Mouse (Mus musculus) lung, postnatal 4 days (tissue): ENCODE data around the gene 1700088E04Rik.

Experiments
- DNase-seq, 2 experiments: peaks; one replicate each; pipeline ENCODE4 v3.0.0; 2021

The 1700088E04Rik gene

DNA sequence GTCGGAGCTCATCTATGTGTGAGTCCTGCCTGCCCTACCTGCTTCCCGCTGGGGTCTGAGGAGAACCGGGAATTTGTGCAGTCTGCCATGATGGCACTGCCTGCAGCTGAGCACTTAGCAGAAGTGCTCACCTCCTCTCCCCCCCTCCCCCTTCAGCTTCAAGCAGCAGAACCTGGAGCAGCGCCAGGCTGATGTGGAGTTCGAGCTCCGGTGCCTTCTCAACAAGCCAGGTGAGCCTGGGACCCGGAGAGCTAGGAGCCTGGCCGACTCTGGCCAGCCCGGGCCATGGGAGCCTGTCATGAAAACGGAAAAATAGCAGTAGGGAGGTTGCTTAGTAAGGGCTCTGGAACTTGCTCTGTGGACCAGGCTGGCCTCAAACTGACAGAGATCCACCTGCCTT, 10.3 kb downstream of the 1700088E04Rik start:
- DNase-seq = peak; percentile 59 to 77

GRCm38 (mm10) chr15:79129311-79129710, 11.7 kb downstream of the 1700088E04Rik start:
- no peak for DNase-seq

DNA sequence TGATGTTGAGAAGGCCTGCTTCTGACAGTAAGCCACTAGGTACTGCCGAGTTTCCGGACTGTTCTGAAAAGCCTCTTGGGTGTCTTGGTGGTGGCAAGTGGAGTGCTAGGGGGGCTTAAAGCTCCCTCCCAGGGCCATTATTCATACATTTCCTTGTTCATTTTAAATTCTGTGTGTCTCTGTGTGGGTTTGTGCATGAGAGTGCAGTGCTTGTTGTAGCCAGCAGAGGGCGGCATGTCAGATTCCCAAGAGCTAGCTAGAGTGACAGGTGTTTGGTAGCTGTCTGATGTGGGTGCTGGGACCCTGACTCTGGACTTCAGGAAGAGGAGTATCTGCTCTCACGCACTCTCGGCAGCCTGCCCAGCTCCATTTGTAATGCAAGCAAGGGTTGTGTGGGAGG, 12.8 kb downstream of the 1700088E04Rik start:
- DNase-seq = no peak

DNA sequence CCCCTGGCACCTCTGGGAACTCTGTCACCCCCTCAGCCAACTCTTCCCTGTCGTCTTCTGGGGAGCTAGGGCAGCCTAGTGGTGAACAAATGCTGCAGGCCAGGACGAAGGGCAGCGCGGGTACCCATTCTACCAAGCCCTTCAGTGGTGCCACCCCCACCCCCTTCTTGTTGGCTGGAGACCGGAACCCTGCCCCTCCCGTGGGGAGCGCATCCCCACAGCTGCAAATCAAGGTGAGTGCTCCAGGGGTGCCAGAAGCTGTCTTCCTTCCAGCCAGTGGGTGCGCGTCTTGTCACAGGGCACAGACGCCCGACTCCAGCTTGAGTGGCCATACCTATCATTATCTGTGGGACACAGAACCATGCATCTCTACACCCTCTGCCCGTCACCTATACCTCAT, 14.0 kb downstream of the 1700088E04Rik start:
- no peak for DNase-seq

DNA sequence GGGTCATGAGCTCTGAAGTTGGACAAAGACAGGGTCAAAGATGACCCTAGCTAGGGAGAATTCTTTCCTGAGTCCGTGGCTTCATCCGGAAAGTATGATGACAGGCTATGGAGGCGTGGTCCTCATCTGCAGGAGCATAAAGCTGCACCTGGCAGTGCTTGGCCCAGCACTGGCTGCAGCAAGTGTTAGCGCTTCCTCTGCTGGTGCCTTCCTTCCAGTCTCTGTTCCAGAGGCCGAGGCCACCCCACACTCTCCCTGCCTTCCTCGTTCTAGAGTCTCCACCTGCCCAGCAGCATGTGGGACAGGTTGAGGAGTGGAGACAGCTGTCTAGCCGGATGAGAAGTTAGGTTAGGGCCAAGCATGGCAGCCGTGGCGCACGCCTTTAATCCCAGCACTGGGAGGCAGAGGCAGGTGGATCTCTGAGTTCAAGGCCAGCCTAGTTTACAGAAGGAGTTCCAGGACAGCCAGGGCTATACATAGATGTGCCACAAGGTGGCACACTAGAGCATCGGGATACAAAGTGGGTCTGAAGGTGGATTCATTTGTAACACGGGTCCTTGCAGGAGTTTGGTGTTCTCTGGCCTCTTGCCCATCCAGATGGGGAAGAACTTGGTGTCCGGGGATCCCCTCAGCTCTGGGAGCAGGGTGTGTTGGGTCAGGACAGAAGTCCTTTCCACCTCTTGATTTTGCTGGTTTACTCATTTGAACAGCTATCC, 14.7 kb downstream of the 1700088E04Rik start:
- peak in 1 of 2 experiments; percentile 70 for DNase-seq

DNA sequence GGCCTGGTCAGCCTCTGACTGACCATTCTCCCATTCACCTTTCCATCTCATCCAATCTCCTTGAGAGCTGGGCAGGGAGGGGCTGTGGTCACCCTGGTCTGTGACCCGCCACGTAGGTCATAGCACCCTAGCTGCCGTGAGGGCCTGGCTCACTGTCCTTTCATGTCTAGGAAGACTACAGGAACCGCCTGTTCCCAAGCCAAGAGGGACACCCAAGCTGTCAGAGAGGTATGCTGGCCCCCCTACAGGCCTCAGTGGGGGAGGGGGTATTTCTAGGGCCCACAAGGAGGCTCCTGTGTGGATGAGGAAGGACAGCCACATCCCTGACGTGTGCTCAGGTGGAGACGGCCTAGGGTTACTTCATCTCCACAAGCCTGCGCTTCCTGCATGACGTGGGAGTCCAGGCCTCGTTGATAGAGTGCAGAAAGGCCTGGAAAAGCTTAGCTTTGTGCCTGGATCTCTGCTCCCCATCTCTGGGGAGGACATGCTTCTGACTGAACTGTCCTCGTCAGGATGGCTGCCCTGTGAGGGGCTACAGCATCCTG, 16.6 kb downstream of the 1700088E04Rik start:
- DNase-seq = no peak

DNA sequence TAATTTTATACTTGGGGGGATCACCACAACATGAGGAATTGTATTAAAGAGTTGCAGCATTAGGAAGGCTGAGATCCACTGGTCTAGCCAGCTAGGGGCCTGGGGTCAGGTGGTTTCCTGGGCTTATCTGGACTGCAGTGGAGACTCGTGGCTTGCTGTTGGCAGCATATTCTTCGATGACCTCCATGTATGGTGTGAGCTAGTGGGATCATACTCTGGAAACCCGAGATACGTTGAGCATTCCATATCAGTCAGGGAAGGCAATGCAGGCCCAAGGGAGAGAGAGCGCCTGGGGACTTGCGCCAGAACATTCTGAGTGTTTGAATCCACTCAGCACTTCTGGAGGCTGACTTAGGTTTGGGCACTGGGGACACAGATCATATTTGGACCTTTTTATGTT, 17.3 kb downstream of the 1700088E04Rik start:
- no peak for DNase-seq

DNA sequence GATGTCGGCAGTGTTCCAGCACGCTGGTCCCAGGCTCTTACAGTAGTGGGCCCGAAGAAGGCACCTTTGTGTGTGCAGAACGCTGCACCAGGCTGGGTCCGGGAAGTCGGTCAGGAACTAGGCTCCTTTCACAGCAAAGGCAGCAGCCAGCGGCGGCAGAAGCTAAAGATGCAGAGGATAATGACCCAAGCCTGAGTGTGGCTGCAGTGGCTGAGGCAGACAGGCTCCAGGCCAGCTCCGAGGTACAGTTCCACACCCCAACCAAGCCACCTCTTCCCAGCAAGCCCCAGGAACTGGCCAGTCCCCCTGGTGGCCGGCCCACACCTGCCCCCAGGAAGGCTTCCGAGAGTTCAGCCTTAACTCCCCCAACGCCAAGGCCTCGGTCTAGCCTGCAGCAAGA, 18.5 kb downstream of the 1700088E04Rik start:
- DNase-seq = no peak

DNA sequence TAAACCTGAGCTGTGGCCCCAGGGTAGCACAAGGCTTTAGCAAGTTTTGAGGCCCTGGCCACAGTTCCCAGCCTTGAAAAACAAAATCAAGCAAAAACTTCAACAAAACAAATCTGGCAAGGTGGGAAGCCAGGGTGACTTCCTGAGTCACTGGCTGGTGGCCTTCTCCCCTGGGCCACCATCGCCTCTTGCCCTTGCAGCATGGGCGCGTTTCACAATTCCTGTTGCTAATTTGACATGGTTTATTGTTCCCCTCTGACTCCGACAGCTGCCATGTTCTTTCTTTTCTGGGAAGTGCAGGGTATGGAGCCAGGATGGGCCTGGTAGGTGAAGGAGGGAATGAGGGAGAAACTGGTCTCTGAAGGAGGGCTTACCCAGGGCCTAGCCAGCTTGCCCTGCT, 18.9 kb downstream of the 1700088E04Rik start:
- no peak for DNase-seq

DNA sequence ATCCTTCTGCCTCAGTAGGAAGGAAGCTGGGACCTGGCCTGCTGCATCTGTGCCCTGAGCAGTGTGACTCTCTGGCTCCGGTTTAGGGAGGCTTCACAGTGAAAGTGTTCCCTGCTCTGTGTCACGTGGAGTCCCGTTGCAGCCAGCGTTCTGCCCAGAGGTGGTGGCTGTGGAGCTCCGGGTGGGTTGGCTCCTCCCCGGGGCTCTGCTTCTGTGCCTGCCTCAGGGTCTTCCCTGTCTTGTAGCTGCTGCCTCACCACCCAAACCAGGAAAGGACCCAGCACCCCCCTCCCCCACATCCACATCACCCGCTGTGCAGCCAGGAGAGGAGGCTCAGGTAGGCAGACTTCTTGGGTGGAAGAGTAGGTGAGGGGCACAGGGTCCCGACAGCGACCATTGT, 21.6 kb downstream of the 1700088E04Rik start:
- no peak for DNase-seq

GRCm38 (mm10) chr15:79115276-79115675, 25.8 kb downstream of the 1700088E04Rik start:
- no peak for DNase-seq

- DNase-seq = peak in 1 of 2 experiments; percentile 48
These were observed 29.3 kb downstream of the 1700088E04Rik start for GRCm38 (mm10) chr15:79111774-79112173.

GRCm38 (mm10) chr15:79110528-79110927, 30.5 kb downstream of the 1700088E04Rik start:
- no peak for DNase-seq

GRCm38 (mm10) chr15:79110031-79110430, 31.0 kb downstream of the 1700088E04Rik start:
- no peak for DNase-seq

GRCm38 (mm10) chr15:79109321-79109934, 31.6 kb downstream of the 1700088E04Rik start:
- DNase-seq = no peak

GRCm38 (mm10) chr15:79108421-79109320, 32.4 kb downstream of the 1700088E04Rik start, which contains the start of gene Micall1:
Gene Micall1, plus strand, starts transcription at chr15:79108898.
- DNase-seq = peak; percentile 81 to 86

- DNase-seq = no peak
These were observed 33.1 kb downstream of the 1700088E04Rik start for GRCm38 (mm10) chr15:79107966-79108365.

DNA sequence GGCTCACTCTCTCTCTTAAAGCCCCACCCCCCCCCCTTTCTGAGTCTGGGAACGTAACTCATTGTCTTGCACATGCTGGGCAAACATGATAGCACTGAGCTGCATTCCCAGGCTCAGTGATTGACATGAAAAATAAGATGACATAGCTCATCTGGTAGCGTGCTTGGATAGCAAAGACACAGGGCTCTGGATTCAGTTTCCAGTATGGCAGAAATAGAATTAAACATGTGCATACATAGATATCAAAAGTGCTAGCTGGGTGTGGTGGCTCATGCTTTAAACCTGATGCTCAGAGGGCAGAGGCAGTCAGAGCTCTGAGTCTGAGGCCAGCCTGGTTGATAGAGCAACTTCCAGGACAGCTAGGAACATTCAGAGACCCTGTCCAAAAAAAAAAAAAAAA, 35.2 kb downstream of the 1700088E04Rik start:
- no peak for DNase-seq

GRCm38 (mm10) chr15:79103264-79103663, 37.8 kb downstream of the 1700088E04Rik start:
- DNase-seq = no peak

DNA sequence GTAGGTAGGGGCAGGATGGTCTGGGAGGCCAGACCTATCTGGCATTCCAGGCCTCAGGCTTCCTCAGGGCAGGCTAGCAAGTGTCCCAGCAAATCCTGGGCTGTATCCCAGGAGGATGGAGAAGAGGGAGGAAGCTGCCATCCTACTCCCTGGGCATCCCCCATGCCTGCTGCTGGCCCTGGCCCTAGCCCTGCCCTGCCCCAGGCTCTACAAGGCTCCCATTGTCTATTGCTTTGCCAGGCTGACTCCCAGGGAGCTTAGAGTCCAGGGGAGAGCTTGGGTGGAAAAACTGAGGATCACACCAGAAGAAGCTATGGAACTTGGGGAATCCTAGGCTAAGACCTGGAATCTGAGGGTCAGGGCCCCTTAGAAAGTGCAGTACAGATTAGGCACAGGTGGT, 39.5 kb downstream of the 1700088E04Rik start:
- no peak for DNase-seq

DNA sequence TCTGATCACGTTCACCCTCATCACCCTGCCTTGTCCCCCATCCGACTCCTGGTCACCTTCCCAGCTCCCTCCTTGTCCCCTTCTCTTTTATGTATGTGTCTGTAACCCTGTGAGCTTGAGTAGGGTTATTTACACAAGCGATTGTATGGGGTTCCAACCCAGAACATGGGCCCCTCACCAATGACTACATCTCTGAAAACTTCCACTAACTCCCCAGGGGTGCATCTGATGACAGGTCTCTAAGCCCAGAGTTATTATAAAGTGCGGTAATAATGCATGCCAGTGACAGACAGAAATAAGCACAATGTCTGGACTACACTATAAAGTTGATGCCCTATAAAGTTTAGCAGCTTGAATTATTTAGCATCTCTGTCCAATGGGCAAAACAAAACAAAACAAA, 40.7 kb downstream of the 1700088E04Rik start:
- no peak for DNase-seq

DNA sequence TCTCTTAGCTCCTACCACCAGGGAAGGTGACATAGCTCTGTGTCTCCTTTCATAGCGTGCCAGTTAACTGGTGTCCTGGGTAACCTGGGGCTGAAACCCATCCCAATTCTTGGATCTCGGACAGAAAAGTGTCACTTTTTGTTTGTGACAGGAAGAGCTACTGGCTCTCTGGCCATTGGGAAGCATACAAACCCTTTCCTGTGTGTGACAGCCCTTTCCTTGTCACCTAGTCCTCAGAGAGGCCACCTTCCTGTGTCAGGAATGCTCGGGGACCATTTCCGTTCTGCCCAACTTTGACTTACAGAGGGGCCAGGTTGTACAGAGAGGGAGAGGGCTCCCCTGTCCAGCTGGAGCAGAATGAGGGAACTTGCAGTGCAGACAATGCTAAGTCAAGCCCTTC, 41.6 kb downstream of the 1700088E04Rik start:
- DNase-seq = no peak

DNA sequence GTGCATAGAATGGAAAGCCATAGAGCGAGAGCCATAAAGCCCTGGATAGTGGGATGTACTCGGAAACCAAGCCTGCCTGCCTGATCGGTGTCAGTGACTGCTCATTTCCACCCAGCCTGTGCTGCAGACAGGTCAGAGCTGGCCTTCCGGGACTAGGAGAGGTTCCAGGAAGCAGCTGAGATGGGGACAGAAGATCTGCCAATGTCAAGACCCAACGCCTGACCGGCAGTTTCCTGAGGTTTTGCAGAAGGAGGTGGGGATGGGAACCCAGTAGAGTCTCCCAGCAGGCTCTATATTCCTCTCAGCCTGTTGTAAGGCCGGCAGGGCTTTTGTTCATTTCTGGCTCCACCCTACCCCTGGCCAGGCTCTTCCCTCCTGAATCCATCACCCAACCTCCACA, 42.2 kb downstream of the 1700088E04Rik start:
- DNase-seq = peak; percentile 55 to 76
